Mouse (Mus musculus): ENCODE data around the gene Daxx. TPM values are rescaled to one million over a fixed set of nuclear protein-coding genes. Genes with fewer than 3 reads are reported as not detected.

Daxx gene
- polyA plus RNA-seq, 1 experiment from 2014 or later = 41.6 TPM

GRCm38 (mm10) chr17:33954646-33955554 lies 45.7 kb downstream of the Daxx start:
- Histone ChIP-seq H3K27ac (ENCODE audit: low read length) (peak overlapping the region; percentile 85), H3K4me3 (ENCODE audit: low read length) (peak overlapping the region; percentile 84), H3K4me1 (ENCODE audit: control insufficient read depth, insufficient read depth, low read length) (peaks cover 45% of the 10 kb centered on the region), H3K9me3 (ENCODE audit: control insufficient read depth, low read length) (no peaks in the 10 kb centered on the region), H3K9ac (ENCODE audit: low read depth, low read length) (peak overlapping the region; percentile 95), H3K4me2 (ENCODE audit: low read depth, low read length) (peak overlapping the region; percentile 80), H3K36me3 (ENCODE audit: control insufficient read depth, insufficient read depth, low read length) (peaks cover 5% of the 10 kb centered on the region; the same call in 1 of the 2 replicates), H3K27me3 (replicated peaks; ENCODE audit: control insufficient read depth, insufficient read depth, low read length) (no peaks in the 10 kb centered on the region)
- ATAC-seq = peak; percentile 12
- under 1% methylated on average over 33 of the region's 33 CpGs for WGBS

- under 1% methylated on average over 50 of the region's 50 CpGs for WGBS
Measured at GRCm38 (mm10) chr17:33955555-33956214, 46.5 kb downstream of the Daxx start, which contains the start of the genes Vps52 and Rps18. Vps52 (plus strand) TSS chr17:33955812. Rps18 (minus strand) TSS chr17:33956001.

GRCm38 (mm10) chr17:33956336-33956735 lies 47.1 kb downstream of the Daxx start:
- Histone ChIP-seq H3K27ac (ENCODE audit: low read length) (peak overlapping the region; percentile 91), H3K27me3 (replicated peaks; ENCODE audit: control insufficient read depth, insufficient read depth, low read length) (no peaks in the 10 kb centered on the region), H3K36me3 (ENCODE audit: control insufficient read depth, insufficient read depth, low read length) (peaks cover 7% of the 10 kb centered on the region; the same call in 1 of the 2 replicates), H3K9ac (ENCODE audit: low read depth, low read length) (peak overlapping the region; percentile 84), H3K4me2 (ENCODE audit: low read depth, low read length) (peak overlapping the region; percentile 89), H3K4me1 (ENCODE audit: control insufficient read depth, insufficient read depth, low read length) (peaks cover 35% of the 10 kb centered on the region), H3K4me3 (ENCODE audit: low read length) (peak overlapping the region; percentile 84), H3K9me3 (ENCODE audit: control insufficient read depth, low read length) (no peaks in the 10 kb centered on the region)
- WGBS = 8% methylated on average over 10 of the region's 10 CpGs
- no peak for ATAC-seq

More at GRCm38 (mm10) chr17:33955555-33956214, 46.5 kb downstream of the Daxx start, which contains the start of the genes Vps52 and Rps18:
- Histone ChIP-seq H3K27ac (ENCODE audit: low read length) (peak within 1 kb of the TSS; percentile 91), H3K36me3 (ENCODE audit: control insufficient read depth, insufficient read depth, low read length) (peaks cover 5% of the 10 kb centered on the region; the same call in 1 of the 2 replicates), H3K27me3 (replicated peaks; ENCODE audit: control insufficient read depth, insufficient read depth, low read length) (no peaks in the 10 kb centered on the region), H3K9ac (ENCODE audit: low read depth, low read length) (peak within 1 kb of the TSS; percentile 95), H3K4me3 (ENCODE audit: low read length) (peak within 1 kb of the TSS; percentile 84), H3K4me2 (ENCODE audit: low read depth, low read length) (peak within 1 kb of the TSS; percentile 89), H3K4me1 (ENCODE audit: control insufficient read depth, insufficient read depth, low read length) (peaks cover 38% of the 10 kb centered on the region), H3K9me3 (ENCODE audit: control insufficient read depth, low read length) (no peaks in the 10 kb centered on the region)
- ATAC-seq = peak; percentile 82

- no peaks in the 10 kb centered on the region for H3K27me3 ChIP-seq (replicated peaks; ENCODE audit: control insufficient read depth, insufficient read depth, low read length)
- no peak overlapping the region for H3K4me3 ChIP-seq (ENCODE audit: low read length)
- no peak overlapping the region for H3K4me2 ChIP-seq (ENCODE audit: low read depth, low read length)
- H3K27ac ChIP-seq (ENCODE audit: low read length) = no peak overlapping the region
- H3K9ac ChIP-seq (ENCODE audit: low read depth, low read length) = no peak overlapping the region
- peaks cover 28% of the 10 kb centered on the region for H3K4me1 ChIP-seq (ENCODE audit: control insufficient read depth, insufficient read depth, low read length)
- H3K36me3 ChIP-seq (ENCODE audit: control insufficient read depth, insufficient read depth, low read length) = peaks cover 7% of the 10 kb centered on the region; the same call in 1 of the 2 replicates
- no peak for ATAC-seq
- 88% methylated on average over 6 of the region's 6 CpGs for WGBS
- no peaks in the 10 kb centered on the region for H3K9me3 ChIP-seq (ENCODE audit: control insufficient read depth, low read length)
Measured at GRCm38 (mm10) chr17:33957493-33957892, 48.3 kb downstream of the Daxx start.

- WGBS = 94% methylated on average over 11 of the region's 11 CpGs
- Histone ChIP-seq H3K4me2 (ENCODE audit: low read depth, low read length) (no peak overlapping the region), H3K4me1 (ENCODE audit: control insufficient read depth, insufficient read depth, low read length) (peaks cover 19% of the 10 kb centered on the region), H3K27ac (ENCODE audit: low read length) (no peak overlapping the region), H3K4me3 (ENCODE audit: low read length) (no peak overlapping the region), H3K9me3 (ENCODE audit: control insufficient read depth, low read length) (no peaks in the 10 kb centered on the region), H3K9ac (ENCODE audit: low read depth, low read length) (no peak overlapping the region), H3K27me3 (replicated peaks; ENCODE audit: control insufficient read depth, insufficient read depth, low read length) (no peaks in the 10 kb centered on the region), H3K36me3 (ENCODE audit: control insufficient read depth, insufficient read depth, low read length) (peaks cover 11% of the 10 kb centered on the region; the same call in 1 of the 2 replicates)
- no peak for ATAC-seq
Measured at GRCm38 (mm10) chr17:33958451-33958850, 49.2 kb downstream of the Daxx start.

GRCm38 (mm10) chr17:33959135-33959534 lies 49.9 kb downstream of the Daxx start:
- peaks cover 11% of the 10 kb centered on the region; the same call in 1 of the 2 replicates for H3K36me3 ChIP-seq (ENCODE audit: control insufficient read depth, insufficient read depth, low read length)
- no peak overlapping the region for H3K9ac ChIP-seq (ENCODE audit: low read depth, low read length)
- no peak overlapping the region for H3K4me2 ChIP-seq (ENCODE audit: low read depth, low read length)
- no peaks in the 10 kb centered on the region for H3K27me3 ChIP-seq (replicated peaks; ENCODE audit: control insufficient read depth, insufficient read depth, low read length)
- WGBS = 96% methylated on average over 13 of the region's 13 CpGs
- H3K27ac ChIP-seq (ENCODE audit: low read length) = no peak overlapping the region
- H3K4me1 ChIP-seq (ENCODE audit: control insufficient read depth, insufficient read depth, low read length) = peaks cover 12% of the 10 kb centered on the region
- no peak for ATAC-seq
- no peaks in the 10 kb centered on the region for H3K9me3 ChIP-seq (ENCODE audit: control insufficient read depth, low read length)
- no peak overlapping the region for H3K4me3 ChIP-seq (ENCODE audit: low read length)

- H3K27me3 ChIP-seq (replicated peaks; ENCODE audit: control insufficient read depth, insufficient read depth, low read length) = no peaks in the 10 kb centered on the region
- peaks cover 11% of the 10 kb centered on the region; the same call in 1 of the 2 replicates for H3K36me3 ChIP-seq (ENCODE audit: control insufficient read depth, insufficient read depth, low read length)
- no peak for ATAC-seq
- H3K4me3 ChIP-seq (ENCODE audit: low read length) = no peak overlapping the region
- 93% methylated on average over 15 of the region's 15 CpGs for WGBS
- H3K9me3 ChIP-seq (ENCODE audit: control insufficient read depth, low read length) = no peaks in the 10 kb centered on the region
- H3K27ac ChIP-seq (ENCODE audit: low read length) = no peak overlapping the region
- H3K4me2 ChIP-seq (ENCODE audit: low read depth, low read length) = no peak overlapping the region
- no peak overlapping the region for H3K9ac ChIP-seq (ENCODE audit: low read depth, low read length)
- peaks cover 6% of the 10 kb centered on the region for H3K4me1 ChIP-seq (ENCODE audit: control insufficient read depth, insufficient read depth, low read length)
Measured at GRCm38 (mm10) chr17:33959948-33960347, 50.7 kb downstream of the Daxx start.

- Histone ChIP-seq H3K4me1 (ENCODE audit: control insufficient read depth, insufficient read depth, low read length) (no peaks in the 10 kb centered on the region), H3K9me3 (ENCODE audit: control insufficient read depth, low read length) (no peaks in the 10 kb centered on the region), H3K27me3 (replicated peaks; ENCODE audit: control insufficient read depth, insufficient read depth, low read length) (no peaks in the 10 kb centered on the region), H3K9ac (ENCODE audit: low read depth, low read length) (no peak overlapping the region), H3K27ac (ENCODE audit: low read length) (no peak overlapping the region), H3K4me3 (ENCODE audit: low read length) (no peak overlapping the region), H3K4me2 (ENCODE audit: low read depth, low read length) (no peak overlapping the region), H3K36me3 (ENCODE audit: control insufficient read depth, insufficient read depth, low read length) (peaks cover 11% of the 10 kb centered on the region)
- 94% methylated on average over 7 of the region's 7 CpGs for WGBS
- no peak for ATAC-seq
Measured at GRCm38 (mm10) chr17:33962876-33963275, 53.7 kb downstream of the Daxx start.

Data from intestine, embryonic 16.5 days (tissue).